Mouse (Mus musculus) retina, postnatal 7 days (tissue): ENCODE data around the gene Hoxa6.

Experiments used
- DNase-seq: peaks from one replicate; pipeline ENCODE4 v3.0.0-alpha.2; 2012; ENCODE audit warnings: low read depth, low spot score

The Hoxa6 gene

DNA sequence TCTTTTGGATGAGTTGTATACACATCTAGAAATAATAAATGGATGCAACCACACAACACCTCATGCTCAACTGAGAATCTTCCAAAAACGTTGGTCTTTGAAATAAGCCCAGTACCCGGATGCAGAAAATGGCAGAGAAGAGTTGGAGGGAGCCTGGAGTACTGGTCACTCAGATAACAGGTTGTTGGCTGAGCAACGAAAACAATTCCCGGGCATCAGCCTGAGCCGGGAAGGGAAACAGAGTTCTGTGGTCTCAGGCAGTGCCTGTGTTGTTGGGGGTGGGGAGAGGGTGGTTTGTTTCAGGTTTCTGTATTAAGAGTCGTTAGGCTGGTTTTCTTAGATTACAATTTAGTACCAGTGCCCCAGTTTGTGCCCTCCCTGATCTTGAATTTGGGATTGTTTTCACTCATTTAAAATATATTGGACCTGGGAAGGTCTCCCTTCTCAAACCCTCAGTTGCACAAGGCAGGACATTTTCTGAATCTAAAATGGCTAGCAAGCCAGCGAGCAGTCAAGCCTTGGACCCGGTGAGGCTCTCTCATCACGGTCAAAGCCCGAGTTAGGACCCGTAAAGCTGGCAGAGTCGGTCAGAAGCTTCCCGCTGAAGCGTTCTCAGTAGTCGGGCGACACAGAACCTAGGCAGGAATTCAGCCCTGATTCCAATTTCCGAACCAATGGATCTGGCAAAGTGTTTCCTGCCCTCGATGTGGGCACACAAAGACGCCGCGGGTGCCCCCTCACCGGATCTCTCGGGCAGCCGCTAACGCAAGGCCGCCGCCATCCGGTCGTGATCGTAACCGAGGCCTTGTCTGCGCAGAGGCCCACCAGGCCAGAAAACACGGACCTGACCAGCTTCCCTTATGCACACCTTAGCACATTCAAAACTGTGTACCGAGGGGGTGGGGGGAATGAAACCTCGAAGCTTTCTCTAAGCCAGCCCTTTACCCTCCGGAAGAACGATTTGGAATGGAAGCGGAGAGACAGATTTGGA, 20.2 kb upstream of the Hoxa6 start:
- DNase-seq, result no peak

DNA sequence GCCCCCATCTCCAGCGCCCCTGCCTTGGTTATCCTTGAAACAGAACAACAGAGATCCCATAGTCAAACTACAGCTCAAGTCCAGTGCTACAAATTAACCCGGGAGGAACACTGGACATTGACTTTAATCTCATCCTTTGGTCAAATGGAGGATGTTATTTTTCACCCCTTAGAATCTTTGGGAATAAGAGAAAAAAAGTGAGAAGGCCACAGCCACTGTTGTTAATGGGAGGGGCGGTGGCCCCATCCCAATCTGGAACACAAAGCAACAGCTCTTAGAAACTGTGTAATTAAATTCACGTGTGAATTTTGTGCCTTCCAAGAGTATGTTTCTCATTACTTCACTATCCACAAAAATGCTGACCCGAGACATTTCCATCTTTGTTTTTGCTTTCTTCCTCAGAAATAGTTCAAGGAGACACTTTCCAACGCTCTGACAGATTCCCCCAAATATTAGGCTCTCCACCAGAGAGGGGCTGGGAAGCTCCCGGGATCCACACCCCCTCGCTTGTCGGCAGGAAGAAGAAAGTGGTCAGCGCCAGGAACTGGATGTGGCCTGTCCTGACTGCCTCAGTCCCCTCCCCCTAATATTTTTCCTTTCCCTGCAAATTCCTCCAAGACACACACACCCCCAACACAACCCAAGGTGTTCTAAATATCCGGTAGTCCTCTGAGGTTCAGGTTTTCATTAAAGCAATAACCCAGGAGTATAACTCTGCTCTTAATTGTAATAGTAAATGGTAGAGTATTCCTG, 19.1 kb upstream of the Hoxa6 start:
- no peak for DNase-seq

DNA sequence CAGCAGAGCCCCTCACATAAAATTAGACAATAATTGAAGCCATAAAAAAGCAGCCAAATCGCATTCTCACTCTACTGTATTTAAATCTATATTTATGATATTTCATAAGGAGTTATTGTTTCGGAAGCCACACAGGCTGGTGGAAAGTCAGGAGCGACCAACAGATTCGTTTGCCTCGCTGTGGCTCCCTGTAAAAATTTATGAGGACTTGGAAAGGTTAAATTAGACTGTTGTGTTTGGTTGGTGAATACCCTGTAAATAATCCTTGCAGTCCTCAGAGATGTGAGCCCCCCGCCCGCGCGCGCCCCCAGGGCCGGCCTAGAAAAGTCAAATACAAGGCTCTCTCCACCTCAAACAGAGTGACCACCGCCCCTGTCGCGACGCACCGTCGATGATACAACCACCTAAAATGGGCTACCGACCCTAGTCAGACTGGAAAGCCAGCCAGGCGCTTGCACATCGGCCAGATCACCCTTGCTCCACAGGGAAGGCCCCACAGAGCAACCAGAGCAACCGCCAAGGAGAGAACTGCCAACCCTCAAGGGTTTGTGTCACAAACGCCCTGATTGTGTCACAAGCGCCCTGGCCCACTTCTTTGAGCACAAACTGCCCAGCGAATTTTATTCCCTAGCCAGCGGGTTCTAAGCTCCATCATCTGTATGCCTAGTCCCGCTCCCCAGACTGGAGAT, 18.2 kb upstream of the Hoxa6 start:
- no peak for DNase-seq

DNA sequence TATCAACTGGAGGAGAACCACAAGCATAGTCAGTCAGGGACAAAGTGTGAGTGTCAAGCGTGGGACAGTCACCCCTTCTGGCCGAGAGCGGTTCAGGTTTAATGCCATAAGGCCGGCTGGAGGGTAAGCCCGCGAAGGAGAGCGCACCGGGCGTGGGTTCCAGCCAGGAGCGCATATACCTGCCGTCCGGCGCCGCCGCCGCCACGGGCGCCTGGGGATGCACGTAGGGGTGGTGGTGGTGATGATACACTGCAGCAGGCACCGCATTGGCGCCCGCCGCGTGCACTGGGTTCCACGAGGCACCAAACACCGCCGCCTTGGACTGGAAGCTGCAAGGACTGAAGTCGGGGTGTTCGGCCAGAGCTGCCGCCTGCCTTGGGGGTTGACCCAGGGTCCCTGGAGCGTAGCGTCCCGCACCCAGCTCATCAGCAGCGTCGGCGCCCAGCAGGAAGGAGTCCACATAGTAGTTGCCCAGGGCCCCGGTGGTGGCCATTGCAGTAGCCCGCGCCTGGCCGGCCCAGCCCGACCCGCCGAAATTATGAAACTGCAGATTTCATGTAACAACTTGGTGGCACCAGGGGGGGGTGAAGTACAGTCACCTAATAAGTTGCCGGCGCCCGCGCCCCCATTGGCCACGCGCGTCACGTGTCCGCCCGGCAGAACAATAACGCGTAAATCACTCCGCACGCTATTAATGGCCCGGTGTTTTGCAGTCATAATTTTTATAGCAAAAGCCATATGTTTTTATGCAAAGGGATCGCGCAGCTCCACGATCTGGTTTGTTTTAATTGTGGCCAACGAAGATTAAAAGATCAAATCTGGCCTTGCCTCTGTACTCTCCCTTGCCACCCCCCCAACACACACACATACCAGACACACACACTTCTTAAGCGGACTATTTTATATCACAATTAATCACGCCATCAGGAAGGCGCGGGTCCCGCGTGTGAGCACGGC, 17.4 kb upstream of the Hoxa6 start:
- no peak for DNase-seq

DNA sequence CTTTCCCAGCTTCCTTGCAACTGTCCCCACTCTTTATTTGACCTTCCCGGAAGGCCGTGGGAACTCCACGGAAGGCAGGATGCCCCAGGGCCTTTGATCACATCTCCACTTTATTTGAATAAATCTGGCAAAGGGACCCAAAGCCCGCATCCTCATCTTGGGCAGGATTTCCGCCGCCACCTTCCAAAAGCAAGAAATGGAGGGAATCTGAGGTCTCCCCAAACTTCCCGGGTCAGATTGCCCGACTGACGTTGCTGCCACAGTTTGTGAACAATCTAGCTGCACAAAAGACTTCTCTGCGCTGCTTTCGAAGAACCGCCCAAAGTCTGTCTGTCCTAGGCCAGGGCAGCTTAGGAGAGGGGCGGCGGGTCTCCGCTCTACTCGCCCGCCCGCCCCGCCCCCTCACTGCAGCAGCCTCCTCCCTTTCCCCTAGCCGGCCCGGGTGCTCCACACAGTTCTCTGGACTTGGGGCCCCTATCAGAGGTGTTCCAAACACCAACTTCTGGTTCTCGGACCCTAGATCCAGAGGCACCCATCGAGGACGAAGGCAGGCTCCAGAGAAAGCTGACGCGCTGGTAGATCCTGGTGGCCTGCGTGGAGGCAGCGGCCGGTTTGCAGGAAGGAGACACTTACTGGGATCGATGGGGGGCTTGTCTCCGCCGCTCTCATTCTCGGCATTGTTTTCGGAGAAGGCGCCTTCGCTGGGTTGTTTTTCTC, 16.5 kb upstream of the Hoxa6 start:
- DNase-seq, result no peak

DNA sequence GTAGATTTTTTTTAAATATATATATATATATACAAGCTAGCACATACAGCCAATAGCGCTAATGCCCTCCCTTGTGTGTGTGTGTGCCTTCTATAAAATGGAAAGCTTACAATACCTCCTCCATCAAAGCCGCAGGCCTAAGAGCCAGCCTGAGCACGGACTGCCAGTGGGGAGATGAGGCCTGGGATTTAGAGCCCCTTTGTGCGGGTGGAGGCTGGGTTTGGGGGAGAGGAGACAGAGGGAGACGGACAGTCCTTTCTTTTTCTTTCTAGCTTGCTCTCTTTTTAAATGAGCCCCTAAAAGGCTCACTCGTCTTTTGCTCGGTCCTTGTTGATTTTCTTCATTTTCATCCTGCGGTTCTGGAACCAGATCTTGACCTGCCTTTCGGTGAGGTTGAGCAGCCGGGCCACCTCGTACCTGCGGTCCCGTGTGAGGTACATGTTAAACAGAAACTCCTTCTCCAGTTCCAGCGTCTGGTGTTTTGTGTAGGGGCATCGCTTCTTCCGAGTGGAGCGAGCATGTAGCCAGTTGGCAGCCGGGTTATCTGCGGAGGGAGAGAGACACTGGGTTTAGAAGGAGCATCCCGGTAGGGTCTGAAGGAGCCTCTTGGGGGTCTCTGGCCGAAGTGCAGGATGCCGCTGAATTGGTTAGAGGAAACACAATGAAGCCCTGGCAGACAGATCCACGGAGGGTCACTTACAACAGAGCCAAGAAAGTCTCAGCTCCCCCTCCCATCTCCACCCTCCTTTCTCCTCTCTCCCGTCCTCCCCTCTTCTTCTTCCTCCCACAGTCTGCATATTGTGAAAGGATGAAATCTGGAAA, 15.6 kb upstream of the Hoxa6 start:
- no peak for DNase-seq

DNA sequence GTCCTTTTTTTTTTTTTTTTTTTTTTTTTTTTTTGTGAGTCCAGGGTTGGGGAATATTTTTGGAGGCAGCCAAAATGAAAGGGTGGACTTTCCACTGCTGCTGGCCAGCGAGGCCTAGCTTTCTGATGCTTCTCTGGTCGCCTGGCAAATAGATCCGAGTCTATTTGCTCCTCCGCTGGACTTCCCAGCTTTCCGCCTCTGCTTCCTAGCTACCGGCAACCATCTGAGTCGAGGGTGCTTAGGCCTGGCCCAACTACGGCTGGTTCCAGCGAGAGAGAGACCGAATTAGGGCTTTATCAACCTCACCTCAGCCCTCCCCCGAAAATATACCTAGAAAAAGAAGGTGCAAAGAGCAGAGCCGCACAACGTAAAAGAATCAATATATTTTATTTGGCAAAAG, 14.2 kb upstream of the Hoxa6 start:
- no peak for DNase-seq

DNA sequence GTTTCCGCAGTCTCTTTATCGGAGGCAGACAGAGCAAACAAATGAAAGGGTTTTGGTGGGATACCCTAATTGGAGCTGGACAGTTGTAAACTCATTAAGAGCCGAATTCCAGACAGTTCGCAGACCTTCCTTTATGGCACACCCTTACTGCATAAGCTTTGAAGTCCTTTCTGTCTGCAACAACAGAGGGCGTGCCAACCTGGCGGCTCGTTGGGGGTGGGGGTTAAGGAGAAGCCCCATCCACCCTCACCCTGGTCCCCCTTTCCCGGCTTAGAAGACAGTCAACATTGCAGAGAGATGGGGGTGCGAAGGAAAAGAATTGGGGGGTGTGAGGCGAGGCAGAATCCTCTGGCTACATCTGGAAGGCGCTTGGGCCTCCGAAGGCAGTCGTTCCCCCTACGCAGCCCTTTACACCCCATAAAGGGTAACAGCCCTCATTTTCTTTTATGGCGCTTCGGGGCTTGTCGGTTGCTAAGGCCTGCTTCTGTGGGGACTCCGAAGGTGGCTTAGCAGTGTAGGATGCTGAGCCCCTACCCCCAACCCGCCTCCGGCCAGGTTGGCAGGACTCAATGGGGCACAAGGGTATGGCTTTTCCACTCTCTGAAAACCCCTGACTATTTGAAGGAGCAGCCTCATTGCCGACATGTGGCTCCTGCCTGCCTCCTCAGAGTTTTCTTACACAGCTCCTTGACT, 13.6 kb upstream of the Hoxa6 start:
- DNase-seq, result no peak

DNA sequence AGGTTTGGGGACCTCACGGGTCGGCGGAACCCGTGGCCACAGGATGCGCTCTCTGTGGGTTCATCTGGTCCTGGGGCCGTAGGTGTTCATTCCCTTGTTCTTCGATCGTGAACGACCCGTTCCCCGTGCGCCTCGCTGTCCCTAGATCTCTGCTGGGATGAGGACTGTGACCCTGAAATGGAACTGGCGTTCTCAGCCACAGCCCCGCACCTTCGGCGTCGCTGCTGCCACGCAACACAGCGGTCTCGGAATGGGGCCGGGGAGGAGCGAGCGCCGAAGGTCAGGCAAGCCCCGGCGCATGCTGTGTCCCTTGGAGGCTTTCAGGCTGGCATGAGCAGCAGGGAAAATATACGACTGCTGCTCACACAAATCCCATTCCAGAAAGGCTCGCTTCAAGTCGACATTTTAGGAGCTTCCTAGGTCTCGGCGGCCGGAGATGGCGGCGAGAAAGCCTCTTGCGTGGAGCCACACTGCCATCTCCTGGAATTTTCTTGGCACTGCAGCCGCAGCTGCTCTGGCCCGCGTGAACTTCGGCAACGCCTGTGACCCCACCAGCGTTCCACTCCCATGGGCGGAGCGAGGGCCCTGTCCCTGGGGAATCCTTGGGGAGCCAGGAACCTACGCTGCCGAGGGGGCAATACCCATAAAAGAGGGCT, 12.9 kb upstream of the Hoxa6 start, which contains the start of gene Hoxa7:
Hoxa7 (minus strand) TSS at position 518 of the 656 bp plus-strand sequence.
- DNase-seq, result peak; percentile 68

DNA sequence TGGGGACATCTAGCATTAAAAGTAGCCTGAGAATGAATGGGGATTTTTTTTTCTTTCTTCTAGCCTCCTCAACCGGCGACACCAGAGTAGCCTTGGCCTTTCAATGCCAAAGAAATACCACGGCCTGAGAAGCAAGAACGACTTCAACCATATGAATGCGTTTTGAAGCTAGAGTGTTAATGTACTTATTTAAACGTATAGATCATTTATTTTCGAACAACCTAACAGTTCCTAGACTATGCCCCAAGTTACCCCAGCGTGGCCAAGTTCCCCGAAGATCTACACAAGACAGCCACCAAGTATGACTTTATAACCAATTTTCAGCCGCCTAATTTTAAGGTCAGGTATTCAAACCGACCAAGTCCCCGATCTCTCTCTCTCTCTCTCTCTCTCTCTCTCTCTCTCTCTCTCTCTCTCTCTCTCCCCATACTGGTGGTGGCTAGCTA, 12.4 kb upstream of the Hoxa6 start:
- DNase-seq, result no peak

DNA sequence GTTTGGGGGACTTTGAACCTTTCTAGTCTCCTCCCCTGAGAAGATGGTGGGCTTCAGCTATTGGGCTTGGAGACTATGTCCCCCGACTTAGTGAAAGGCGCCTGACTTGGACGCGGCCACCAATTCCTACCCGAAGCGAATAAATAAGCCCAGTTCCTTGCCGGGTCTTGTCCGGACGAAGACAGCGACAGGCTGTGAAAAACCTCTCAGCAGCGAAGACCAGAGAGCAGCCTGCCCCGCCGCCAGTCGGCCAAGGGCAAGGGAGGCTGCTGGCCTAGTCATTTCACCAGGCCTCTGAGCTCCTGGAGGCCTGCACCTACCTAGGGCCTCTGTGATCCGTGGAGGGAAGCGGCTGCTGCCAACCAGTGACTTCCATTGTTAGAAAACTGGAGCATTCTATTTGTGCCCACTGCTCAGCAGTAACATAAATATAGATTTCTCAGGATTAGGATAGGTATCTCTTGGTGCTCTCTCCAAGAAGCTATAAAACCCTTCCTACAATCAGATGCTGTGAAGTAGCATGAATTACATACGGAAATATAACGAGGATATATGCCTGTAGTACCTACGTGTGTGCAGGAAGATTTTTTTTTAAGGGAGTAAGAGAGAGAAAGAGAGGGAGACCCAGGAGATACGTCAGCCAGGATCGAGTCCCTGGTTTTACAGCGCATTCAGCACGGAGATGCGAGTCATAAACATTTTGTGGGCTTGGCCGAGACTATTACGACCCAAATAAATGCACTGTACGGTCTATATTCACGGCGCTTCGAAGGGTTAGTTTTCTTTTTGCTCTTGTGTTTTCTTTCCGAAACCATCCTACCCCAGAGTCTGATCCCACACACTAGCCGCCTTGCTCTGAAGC, 11.7 kb upstream of the Hoxa6 start:
- no peak for DNase-seq

DNA sequence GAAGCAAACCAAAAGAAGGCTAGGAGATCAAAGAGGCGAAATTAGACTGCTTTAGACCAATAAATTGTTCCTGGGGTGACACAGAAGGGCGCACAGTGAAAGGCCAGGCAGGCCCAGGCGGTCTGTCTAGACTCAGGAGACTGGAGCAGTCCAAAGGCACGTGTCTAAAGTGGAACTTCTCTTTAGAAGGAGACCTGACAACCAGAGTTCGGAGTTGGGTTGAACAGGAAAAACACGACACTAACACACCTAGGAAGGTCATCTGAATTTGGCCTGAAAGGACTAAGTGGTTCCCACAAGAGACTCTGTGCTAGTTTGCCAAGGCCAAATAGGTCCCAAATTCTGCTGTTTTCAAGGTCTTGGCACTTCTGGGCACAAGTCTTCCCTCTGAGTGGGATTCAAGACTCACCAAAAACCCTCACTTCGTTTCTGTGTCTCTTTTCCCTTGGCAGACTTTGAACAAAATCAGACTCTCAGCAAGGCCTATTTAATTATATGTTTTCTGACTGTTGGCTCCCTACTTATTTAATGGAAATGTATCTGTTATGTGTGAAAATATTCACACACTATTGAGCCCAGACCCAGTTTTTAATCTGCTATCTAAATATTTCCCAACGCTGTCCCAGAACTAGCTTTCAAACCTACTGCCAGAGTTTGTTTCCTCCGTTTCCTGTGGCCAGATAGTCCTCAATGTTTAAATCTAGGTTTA, 10.9 kb upstream of the Hoxa6 start:
- DNase-seq, result no peak

DNA sequence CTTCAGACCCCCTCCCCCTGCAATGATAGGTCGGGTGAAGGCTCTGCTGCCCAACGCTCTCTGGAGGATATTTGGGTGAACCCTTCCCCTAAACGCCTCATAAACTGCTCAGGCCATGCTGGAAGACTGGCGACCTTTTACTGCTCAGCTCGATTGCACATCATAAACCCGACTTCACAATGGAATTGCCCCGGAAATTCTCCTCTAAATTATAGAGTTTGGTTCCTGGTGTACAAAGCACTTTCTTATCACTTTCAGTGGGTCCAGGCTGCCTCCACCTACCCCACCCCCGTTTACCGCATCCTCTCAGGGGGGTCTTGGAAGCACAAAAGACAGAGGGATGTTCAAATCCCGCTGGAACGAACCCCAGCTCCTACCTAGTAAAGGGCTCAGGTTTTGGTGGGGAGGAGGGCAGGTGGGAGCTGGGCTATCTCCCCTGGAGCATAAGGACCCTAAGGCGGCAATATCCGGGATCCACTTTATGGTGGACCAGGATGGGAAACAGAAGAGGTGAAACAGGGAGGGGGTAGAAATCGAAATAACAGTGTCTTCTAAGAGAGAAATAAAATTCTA, 10.2 kb upstream of the Hoxa6 start:
- DNase-seq, result no peak

DNA sequence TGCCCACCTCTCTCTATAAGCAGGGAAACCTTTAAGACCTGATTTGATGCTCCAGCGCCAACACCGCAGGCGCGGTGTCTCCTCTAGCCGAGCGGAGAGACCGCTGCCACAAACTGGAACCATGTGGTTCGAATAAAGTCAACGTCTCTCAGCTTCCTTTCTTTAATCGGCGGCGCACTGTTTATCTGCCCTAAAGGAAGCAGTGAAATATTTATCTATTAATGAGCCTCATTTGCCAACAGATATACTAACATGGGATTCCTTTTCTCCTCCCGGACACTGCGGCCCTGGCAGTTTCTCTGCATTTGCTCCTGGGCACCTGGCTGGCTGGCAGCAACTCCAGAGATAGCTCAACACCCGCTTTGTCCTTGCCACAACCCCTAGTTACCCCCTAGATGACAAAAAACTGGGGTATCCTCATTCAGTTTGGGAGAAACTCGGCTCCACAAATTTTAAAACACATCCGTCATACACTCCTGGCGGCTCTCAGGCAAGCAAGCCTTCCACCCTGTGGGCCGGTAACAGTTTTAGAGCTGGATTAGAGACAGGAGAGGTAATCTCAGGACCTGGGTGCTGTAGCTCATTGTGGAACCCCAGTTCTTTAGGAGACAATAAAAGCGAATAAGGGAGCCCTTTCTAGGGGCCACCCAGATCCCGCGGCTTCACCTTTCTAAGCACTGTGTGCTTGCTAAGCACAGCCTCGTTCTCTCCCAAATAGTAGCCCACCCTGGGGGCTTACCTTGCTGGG, 9.5 kb upstream of the Hoxa6 start:
- DNase-seq, result no peak

DNA sequence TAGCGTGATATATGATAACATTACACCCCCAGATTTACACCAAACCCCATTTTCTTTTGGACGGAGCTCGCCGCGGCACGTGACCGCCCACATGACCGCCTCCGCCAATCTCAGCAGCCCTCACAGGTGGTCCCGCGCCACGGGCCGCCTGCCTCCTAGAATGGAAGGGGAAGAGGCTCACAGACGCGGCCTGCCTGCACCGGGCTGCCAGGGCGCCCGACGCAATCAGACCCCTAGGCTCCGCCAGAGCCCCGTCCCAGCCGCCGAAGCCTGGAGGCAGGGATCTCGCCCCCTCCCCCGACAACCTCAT, 8.9 kb upstream of the Hoxa6 start:
- no peak for DNase-seq
